ENCODE assay signal across 10 mouse cellular contexts in the genomic region with DNA sequence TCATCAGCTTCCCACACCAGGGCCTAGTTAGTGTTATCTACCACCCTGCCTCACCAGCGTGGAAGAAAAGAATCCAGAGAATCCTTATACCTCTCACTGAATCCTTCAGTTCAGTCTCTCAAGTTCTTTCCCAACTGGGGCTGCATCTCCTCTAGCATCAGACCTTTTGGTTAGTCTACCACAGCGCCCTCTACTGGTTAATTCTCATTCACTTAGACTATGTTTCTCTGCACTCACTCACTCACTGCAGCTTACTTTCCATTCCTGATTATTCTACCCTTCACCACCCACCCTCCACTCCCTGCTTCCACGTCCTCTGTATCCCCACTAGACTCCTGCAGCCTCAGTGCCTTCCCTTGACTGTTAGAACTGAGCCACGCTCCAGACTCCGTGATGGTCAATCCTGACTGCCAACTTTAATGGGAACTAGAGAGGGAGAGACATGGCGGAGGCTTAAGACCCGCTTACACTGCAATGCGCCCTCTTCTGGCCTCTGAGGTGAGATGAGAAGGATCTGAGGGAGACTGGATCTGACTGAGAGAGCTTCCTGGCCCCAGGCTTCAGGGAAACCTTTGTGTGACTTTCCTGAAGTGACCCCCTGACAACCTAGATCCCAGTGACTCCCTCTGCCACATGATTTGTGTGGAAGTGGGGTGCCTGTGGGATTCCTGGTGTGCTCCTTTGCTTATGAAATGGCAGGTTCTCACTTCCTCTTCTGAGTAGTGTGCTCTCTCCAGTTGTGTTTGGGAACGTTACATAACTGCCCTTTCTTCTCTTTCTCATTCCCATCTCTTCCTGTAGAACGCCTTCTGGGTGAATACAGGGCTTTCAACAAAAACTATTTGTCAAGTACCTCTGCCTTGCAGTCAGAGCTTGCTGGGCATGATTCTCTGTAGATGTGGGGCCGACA.
DNase-seq lines count a peak whose midpoint lies in the region; TF ChIP-seq lines count a peak whose summit lies in the region.
"Had no signal": no experiment of that assay in that cellular context is flagged by ENCODE, and none has a peak within 500 bp of the region (broad histone marks: within the 10 kb centered on the region; RNA-seq: fewer than 3 reads in every experiment).

No protein-coding gene starts in this region.

- no peak overlapping the region for H3K4me3 ChIP-seq in gastrocnemius, adult 2 months
- H3K4me3 ChIP-seq: intestine, embryonic 15.5 days had no signal

- no peak overlapping the region for H3K27ac ChIP-seq in gastrocnemius, adult 2 months
- H3K27ac ChIP-seq: intestine, embryonic 15.5 days; macrophage had no signal

- TF ChIP-seq CTCF in gastrocnemius, adult 2 months (IDR thresholded peaks at IDR 0.05): peak; percentile 42

- intact Hi-C loops in gastrocnemius, adult 2 months (cut with DNase I): no loop called here
- intact Hi-C loops in gastrocnemius, postnatal 36 days (cut with DNase I): no loop called here

- DNase-seq in gastrocnemius, adult 2 months: no peak
- no peak for DNase-seq in gastrocnemius, postnatal 36 days
- DNase-seq in lung, postnatal 10 days: peak; percentile 29
- DNase-seq in lung, adult 18-20 months: no peak
- peak; percentile 35 for DNase-seq in brain, adult 2 months (ENCODE audit: low read depth, low spot score)
- peak; percentile 32 for DNase-seq in retina, postnatal 1 day
- DNase-seq in left cerebral cortex, adult 18-20 months (ENCODE audit: low spot score in 2 of 2): no peak
- DNase-seq in layer of hippocampus, postnatal 25 days (ENCODE audit: extremely low spot score in 1 of 2, low spot score in 1 of 2): no peak

Comparison
In these comparisons a context has a peak if more than half of its experiments do, and no peak if none do; other contexts are left out.
1. DNase-seq: peak in lung, postnatal 10 days (single experiment), brain, adult 2 months (single experiment) and retina, postnatal 1 day (single experiment); none in gastrocnemius, adult 2 months (single experiment), gastrocnemius, postnatal 36 days (0 of 2), lung, adult 18-20 months (0 of 2), left cerebral cortex, adult 18-20 months (0 of 2) and layer of hippocampus, postnatal 25 days (0 of 2).